In the genomic region with DNA sequence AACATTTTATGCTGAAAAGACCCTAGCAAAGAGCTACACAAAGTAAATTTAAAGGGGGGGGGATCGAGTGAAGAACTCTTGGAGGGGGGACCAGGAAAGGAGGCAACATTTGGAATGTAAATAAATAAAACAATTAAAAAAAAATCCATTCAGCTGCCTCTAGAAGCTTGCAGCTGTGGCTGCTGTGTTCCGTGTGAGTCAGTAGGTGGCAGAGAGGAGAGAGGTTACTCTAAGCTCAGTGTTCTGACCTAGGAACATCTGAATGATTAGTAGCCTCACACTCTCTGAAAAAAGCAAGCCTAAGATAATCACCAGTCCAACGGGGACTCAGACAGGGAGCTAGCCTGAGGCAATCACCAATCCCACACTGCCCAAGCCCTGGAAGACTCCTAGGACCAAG, we compare ENCODE assay signal across 14 mouse cellular contexts.
A peak's percentile ranks its signal among the peaks of the same experiment; 100 is the strongest.
DNase-seq lines count a peak whose midpoint lies in the region; ATAC-seq and TF ChIP-seq lines count a peak whose summit lies in the region.
"Had no signal": no experiment of that assay in that cellular context is flagged by ENCODE, and none has a peak within 500 bp of the region (broad histone marks: within the 10 kb centered on the region; RNA-seq: fewer than 3 reads in every experiment).

No protein-coding gene starts in this region.

- H3K27ac ChIP-seq in heart, adult 2 months: no peak overlapping the region
- no peak overlapping the region for H3K27ac ChIP-seq in heart, embryonic 10.5 days
- H3K27ac ChIP-seq in liver, postnatal 0 days (ENCODE audit: low read depth): no peak overlapping the region
- no peak overlapping the region for H3K27ac ChIP-seq in liver, embryonic 12.5 days
- H3K27ac ChIP-seq in embryonic facial prominence, embryonic 14.5 days (replicated peaks; ENCODE audit: low read depth, low read length): no peak overlapping the region
- no peak overlapping the region for H3K27ac ChIP-seq in forebrain, embryonic 12.5 days
- H3K27ac ChIP-seq: hindbrain, embryonic 15.5 days; midbrain, embryonic 10.5 days had no signal

- H3K4me3 ChIP-seq in heart, adult 2 months: no peak overlapping the region
- no peak overlapping the region for H3K4me3 ChIP-seq in heart, embryonic 10.5 days
- H3K4me3 ChIP-seq in liver, postnatal 0 days (ENCODE audit: low read depth, low read length): no peak overlapping the region
- H3K4me3 ChIP-seq in liver, embryonic 12.5 days: no peak overlapping the region
- H3K4me3 ChIP-seq in embryonic facial prominence, embryonic 14.5 days (ENCODE audit: low read depth, low read length): no peak overlapping the region
- no peak overlapping the region for H3K4me3 ChIP-seq in forebrain, embryonic 12.5 days (replicated peaks)
- H3K4me3 ChIP-seq: hindbrain, embryonic 15.5 days; midbrain, embryonic 10.5 days had no signal

- H3K36me3 ChIP-seq in heart, adult 2 months (ENCODE audit: control insufficient read depth, insufficient read depth, low read length): no peaks in the 10 kb centered on the region
- H3K36me3 ChIP-seq in heart, embryonic 10.5 days: no peaks in the 10 kb centered on the region
- H3K36me3 ChIP-seq in liver, postnatal 0 days (replicated peaks; ENCODE audit: insufficient read depth, low read length): no peaks in the 10 kb centered on the region
- no peaks in the 10 kb centered on the region for H3K36me3 ChIP-seq in liver, embryonic 12.5 days
- no peaks in the 10 kb centered on the region for H3K36me3 ChIP-seq in embryonic facial prominence, embryonic 14.5 days (ENCODE audit: control insufficient read depth, insufficient read depth, low read length)
- H3K36me3 ChIP-seq in forebrain, embryonic 12.5 days (replicated peaks): no peaks in the 10 kb centered on the region
- H3K36me3 ChIP-seq: hindbrain, embryonic 15.5 days; midbrain, embryonic 10.5 days had no signal

- TF ChIP-seq EP300 in heart, adult 2 months (IDR thresholded peaks at IDR 0.05; ENCODE audit: insufficient read depth, low read depth, low read length): no peak
- no peak for TF ChIP-seq EP300 in liver, postnatal 0 days (IDR thresholded peaks at IDR 0.05; ENCODE audit: low read depth)

- no peaks in the 10 kb centered on the region for H3K79me2 ChIP-seq in heart, adult 2 months (replicated peaks; ENCODE audit: control insufficient read depth, insufficient read depth, low read length)

- H3K27me3 ChIP-seq in heart, adult 2 months (ENCODE audit: control insufficient read depth, insufficient read depth, low read length): no peaks in the 10 kb centered on the region
- no peaks in the 10 kb centered on the region for H3K27me3 ChIP-seq in heart, embryonic 10.5 days (ENCODE audit: insufficient read depth, poor library complexity, severe bottlenecking)
- no peaks in the 10 kb centered on the region for H3K27me3 ChIP-seq in liver, postnatal 0 days (ENCODE audit: insufficient read depth, low read length)
- no peaks in the 10 kb centered on the region for H3K27me3 ChIP-seq in liver, embryonic 12.5 days (replicated peaks)
- H3K27me3 ChIP-seq in embryonic facial prominence, embryonic 14.5 days (replicated peaks; ENCODE audit: control insufficient read depth, insufficient read depth, low read length): no peaks in the 10 kb centered on the region
- no peaks in the 10 kb centered on the region for H3K27me3 ChIP-seq in forebrain, embryonic 12.5 days
- H3K27me3 ChIP-seq: hindbrain, embryonic 15.5 days had no signal

- no peak overlapping the region for H3K9ac ChIP-seq in heart, adult 2 months (ENCODE audit: low read depth, low read length)
- no peak overlapping the region for H3K9ac ChIP-seq in liver, postnatal 0 days (replicated peaks)
- no peak overlapping the region for H3K9ac ChIP-seq in liver, embryonic 12.5 days
- H3K9ac ChIP-seq in embryonic facial prominence, embryonic 14.5 days (ENCODE audit: low read depth, low read length): no peak overlapping the region
- H3K9ac ChIP-seq in forebrain, embryonic 12.5 days: no peak overlapping the region
- H3K9ac ChIP-seq: hindbrain, embryonic 15.5 days had no signal

- no peaks in the 10 kb centered on the region for H3K4me1 ChIP-seq in heart, adult 2 months (ENCODE audit: control insufficient read depth, insufficient read depth, low read length)
- H3K4me1 ChIP-seq in heart, embryonic 10.5 days: no peaks in the 10 kb centered on the region
- H3K4me1 ChIP-seq in liver, postnatal 0 days (ENCODE audit: insufficient read depth): no peaks in the 10 kb centered on the region
- no peaks in the 10 kb centered on the region for H3K4me1 ChIP-seq in liver, embryonic 12.5 days
- no peaks in the 10 kb centered on the region for H3K4me1 ChIP-seq in embryonic facial prominence, embryonic 14.5 days (ENCODE audit: control insufficient read depth, insufficient read depth, low read length)
- H3K4me1 ChIP-seq in forebrain, embryonic 12.5 days: no peaks in the 10 kb centered on the region
- H3K4me1 ChIP-seq: hindbrain, embryonic 15.5 days; midbrain, embryonic 10.5 days had no signal

- no peaks in the 10 kb centered on the region for H3K9me3 ChIP-seq in heart, embryonic 10.5 days
- H3K9me3 ChIP-seq in liver, postnatal 0 days (ENCODE audit: low read length): no peaks in the 10 kb centered on the region
- no peaks in the 10 kb centered on the region for H3K9me3 ChIP-seq in liver, embryonic 12.5 days (replicated peaks)
- no peaks in the 10 kb centered on the region for H3K9me3 ChIP-seq in embryonic facial prominence, embryonic 14.5 days (ENCODE audit: control insufficient read depth, low read length)
- no peaks in the 10 kb centered on the region for H3K9me3 ChIP-seq in forebrain, embryonic 12.5 days
- H3K9me3 ChIP-seq: hindbrain, embryonic 15.5 days; midbrain, embryonic 10.5 days had no signal

- TF ChIP-seq POLR2A in heart, adult 2 months (IDR thresholded peaks at IDR 0.05; ENCODE audit: insufficient read depth, low read depth, low read length): no peak

- intact Hi-C loops in heart, adult 2 months (cut with DNase I): loop anchor here (1.0 to 10.0 kb wide), 2 partner anchors 90 to 126 kb away; no protein-coding TSS in a partner anchor

- WGBS in heart, adult 2 months: 11% methylated on average over 3 of the region's 3 CpGs
- 14% methylated on average over 3 of the region's 3 CpGs for WGBS in heart, embryonic 10.5 days
- WGBS in liver, postnatal 0 days (ENCODE audit: insufficient replicate concordance): 10% methylated on average over 3 of the region's 3 CpGs
- 12% methylated on average over 3 of the region's 3 CpGs for WGBS in liver, embryonic 12.5 days (ENCODE audit: insufficient replicate concordance)
- WGBS in embryonic facial prominence, embryonic 14.5 days: 13% methylated on average over 3 of the region's 3 CpGs
- WGBS in forebrain, embryonic 12.5 days: 25% methylated on average over 3 of the region's 3 CpGs

- TF ChIP-seq CTCF in heart, adult 2 months (IDR thresholded peaks at IDR 0.05): peak; percentile 67
- peak; percentile 36 for TF ChIP-seq CTCF in liver, postnatal 0 days (IDR thresholded peaks at IDR 0.05; ENCODE audit: low read depth)

- H3K4me2 ChIP-seq in liver, postnatal 0 days (ENCODE audit: low read depth, low read length): no peak overlapping the region
- no peak overlapping the region for H3K4me2 ChIP-seq in liver, embryonic 12.5 days
- no peak overlapping the region for H3K4me2 ChIP-seq in embryonic facial prominence, embryonic 14.5 days (ENCODE audit: low read depth, low read length)
- H3K4me2 ChIP-seq in forebrain, embryonic 12.5 days: no peak overlapping the region
- H3K4me2 ChIP-seq: hindbrain, embryonic 15.5 days had no signal

- no peak for ATAC-seq in liver, postnatal 0 days
- ATAC-seq in liver, embryonic 12.5 days: no peak
- ATAC-seq in embryonic facial prominence, embryonic 14.5 days (ENCODE audit: low read depth): no peak
- no peak; the same call in 1 of the 2 replicates for ATAC-seq in frontal cortex, adult (ENCODE audit: low TSS enrichment)
- no peak for ATAC-seq in forebrain, embryonic 12.5 days (ENCODE audit: low FRiP score)

- DNase-seq in heart, adult 2 months: no peak
- no peak for DNase-seq in heart, embryonic 10.5 days (ENCODE audit: low spot score)
- no peak for DNase-seq in liver, postnatal 0 days
- peak; percentile 53 for DNase-seq in ES-CJ7 (ENCODE audit: low read depth, low spot score)
- peak; percentile 2 for DNase-seq in embryonic facial prominence, embryonic 14.5 days (ENCODE audit: low spot score)
- DNase-seq: cerebellum, postnatal 25 days; layer of hippocampus, postnatal 36 days; liver; thymus, adult 18-20 months had no signal

Comparison
In these comparisons a context has a peak if more than half of its experiments do, and no peak if none do; other contexts are left out.
1. DNase-seq: peak in ES-CJ7 (single experiment) and embryonic facial prominence, embryonic 14.5 days (single experiment); none in heart, adult 2 months (0 of 2), heart, embryonic 10.5 days (single experiment) and liver, postnatal 0 days (single experiment).